Mouse (Mus musculus): ENCODE data around the gene Aldh6a1.

The Aldh6a1 gene

GRCm38 (mm10) chr12:84408819-84409507 lies 41.8 kb downstream of the Aldh6a1 start, which contains the start of the genes Entpd5 and Bbof1:
Gene Entpd5 (minus strand): TSS chr12:84409029.
Gene Bbof1 (plus strand): TSS chr12:84409071.
- DNase-seq (ENCODE audit: low spot score) = peak; percentile 90

GRCm38 (mm10) chr12:84407874-84408818 lies 42.7 kb downstream of the Aldh6a1 start:
- peak; percentile 17 for DNase-seq (ENCODE audit: low spot score)

- DNase-seq (ENCODE audit: low spot score) = no peak
Measured at GRCm38 (mm10) chr12:84407259-84407658, 43.5 kb downstream of the Aldh6a1 start.

- peak; percentile 9 for DNase-seq (ENCODE audit: low spot score)
Measured at GRCm38 (mm10) chr12:84404541-84404940, 46.3 kb downstream of the Aldh6a1 start.

GRCm38 (mm10) chr12:84402923-84403322 lies 47.9 kb downstream of the Aldh6a1 start:
- DNase-seq (ENCODE audit: low spot score) = no peak

- DNase-seq (ENCODE audit: low spot score) = no peak
Measured at GRCm38 (mm10) chr12:84400653-84401052, 50.2 kb downstream of the Aldh6a1 start.

- no peak for DNase-seq (ENCODE audit: low spot score)
Measured at GRCm38 (mm10) chr12:84400068-84400467, 50.7 kb downstream of the Aldh6a1 start.

- no peak for DNase-seq (ENCODE audit: low spot score)
Measured at GRCm38 (mm10) chr12:84399663-84400062, 51.1 kb downstream of the Aldh6a1 start.

GRCm38 (mm10) chr12:84399135-84399534 lies 51.7 kb downstream of the Aldh6a1 start:
- DNase-seq (ENCODE audit: low spot score) = no peak

- no peak for DNase-seq (ENCODE audit: low spot score)
Measured at GRCm38 (mm10) chr12:84398629-84399028, 52.2 kb downstream of the Aldh6a1 start.

GRCm38 (mm10) chr12:84397685-84398084 lies 53.1 kb downstream of the Aldh6a1 start:
- DNase-seq (ENCODE audit: low spot score) = no peak

GRCm38 (mm10) chr12:84396947-84397679 lies 53.7 kb downstream of the Aldh6a1 start:
- DNase-seq (ENCODE audit: low spot score) = no peak

- no peak for DNase-seq (ENCODE audit: low spot score)
Measured at GRCm38 (mm10) chr12:84393847-84394246, 57.0 kb downstream of the Aldh6a1 start.

- DNase-seq (ENCODE audit: low spot score) = no peak
Measured at GRCm38 (mm10) chr12:84392681-84393080, 58.1 kb downstream of the Aldh6a1 start.

GRCm38 (mm10) chr12:84390336-84390735 lies 60.5 kb downstream of the Aldh6a1 start:
- no peak for DNase-seq (ENCODE audit: low spot score)

GRCm38 (mm10) chr12:84388774-84389400 lies 61.9 kb downstream of the Aldh6a1 start:
- DNase-seq (ENCODE audit: low spot score) = no peak

- DNase-seq (ENCODE audit: low spot score) = no peak
Measured at GRCm38 (mm10) chr12:84388097-84388496, 62.7 kb downstream of the Aldh6a1 start.

- no peak for DNase-seq (ENCODE audit: low spot score)
Measured at GRCm38 (mm10) chr12:84385408-84385807, 65.4 kb downstream of the Aldh6a1 start.

- no peak for DNase-seq (ENCODE audit: low spot score)
Measured at GRCm38 (mm10) chr12:84384644-84385081, 66.1 kb downstream of the Aldh6a1 start.

GRCm38 (mm10) chr12:84382369-84382768 lies 68.4 kb downstream of the Aldh6a1 start:
- DNase-seq (ENCODE audit: low spot score) = no peak

All from embryo, embryonic 10.5 days (tissue).